Comparison of ENCODE assay signal across 22 mouse cellular contexts in genomic region chr6:135206909-135207308, GRCm38 (mm10). TPM values are rescaled to one million over a fixed set of nuclear protein-coding genes. Genes with fewer than 3 reads are reported as not detected.
DNase-seq lines count a peak whose midpoint lies in the region; ATAC-seq and TF ChIP-seq lines count a peak whose summit lies in the region.
"Had no signal": no experiment of that assay in that cellular context is flagged by ENCODE, and none has a peak within 500 bp of the region (broad histone marks: within the 10 kb centered on the region; RNA-seq: fewer than 3 reads in every experiment).

No protein-coding gene starts in this region.

- no peak for TF ChIP-seq CTCF in hindbrain, postnatal 0 days (IDR thresholded peaks at IDR 0.05; ENCODE audit: low read depth)

- peak; percentile 39 for ATAC-seq in frontal cortex, adult (ENCODE audit: low TSS enrichment)
- no peak for ATAC-seq in midbrain, embryonic 14.5 days (ENCODE audit: low FRiP score, low TSS enrichment)
- no peak for ATAC-seq in forebrain, embryonic 12.5 days (ENCODE audit: low FRiP score)
- ATAC-seq in hindbrain, postnatal 0 days: no peak
- ATAC-seq: liver, postnatal 0 days had no signal

- no peaks in the 10 kb centered on the region for H3K9me3 ChIP-seq in midbrain, embryonic 14.5 days (ENCODE audit: control insufficient read depth, low read length)
- no peaks in the 10 kb centered on the region for H3K9me3 ChIP-seq in midbrain, embryonic 10.5 days (replicated peaks)
- H3K9me3 ChIP-seq in forebrain, embryonic 12.5 days: no peaks in the 10 kb centered on the region
- H3K9me3 ChIP-seq in hindbrain, postnatal 0 days (ENCODE audit: low read length): no peaks in the 10 kb centered on the region
- no peaks in the 10 kb centered on the region for H3K9me3 ChIP-seq in embryonic facial prominence, embryonic 10.5 days
- H3K9me3 ChIP-seq: heart, embryonic 13.5 days; limb, embryonic 15.5 days; neural tube, embryonic 12.5 days; stomach, embryonic 15.5 days had no signal

- no peaks in the 10 kb centered on the region for H3K4me1 ChIP-seq in midbrain, embryonic 14.5 days (ENCODE audit: control insufficient read depth, insufficient read depth, low read length)
- H3K4me1 ChIP-seq in midbrain, embryonic 10.5 days: peaks cover 21% of the 10 kb centered on the region
- peaks cover 11% of the 10 kb centered on the region for H3K4me1 ChIP-seq in forebrain, embryonic 12.5 days
- H3K4me1 ChIP-seq in hindbrain, postnatal 0 days (ENCODE audit: insufficient read depth, low read length): no peaks in the 10 kb centered on the region
- no peaks in the 10 kb centered on the region for H3K4me1 ChIP-seq in embryonic facial prominence, embryonic 10.5 days
- H3K4me1 ChIP-seq: heart, embryonic 13.5 days; stomach, embryonic 15.5 days had no signal

- 25% methylated on average over 8 of the region's 8 CpGs for WGBS in midbrain, embryonic 14.5 days
- WGBS in midbrain, embryonic 10.5 days: 62% methylated on average over 8 of the region's 8 CpGs
- WGBS in forebrain, embryonic 12.5 days: 31% methylated on average over 8 of the region's 8 CpGs
- WGBS in hindbrain, postnatal 0 days: 34% methylated on average over 8 of the region's 8 CpGs
- WGBS in embryonic facial prominence, embryonic 10.5 days: 79% methylated on average over 8 of the region's 8 CpGs

- H3K9ac ChIP-seq in midbrain, embryonic 14.5 days (replicated peaks; ENCODE audit: low read length): no peak overlapping the region
- no peak overlapping the region for H3K9ac ChIP-seq in forebrain, embryonic 12.5 days
- no peak overlapping the region for H3K9ac ChIP-seq in hindbrain, postnatal 0 days (replicated peaks; ENCODE audit: low read length)
- H3K9ac ChIP-seq: heart, embryonic 13.5 days; limb, embryonic 15.5 days; liver, postnatal 0 days; neural tube, embryonic 12.5 days; stomach, embryonic 15.5 days had no signal

- no peak overlapping the region for H3K4me2 ChIP-seq in midbrain, embryonic 14.5 days (ENCODE audit: low read length)
- H3K4me2 ChIP-seq in forebrain, embryonic 12.5 days: no peak overlapping the region
- H3K4me2 ChIP-seq in hindbrain, postnatal 0 days (ENCODE audit: low read depth, low read length): no peak overlapping the region
- H3K4me2 ChIP-seq: heart, embryonic 13.5 days; limb, embryonic 15.5 days; neural tube, embryonic 12.5 days; stomach, embryonic 15.5 days had no signal

- peaks cover 2% of the 10 kb centered on the region; the same call in 1 of the 2 replicates for H3K36me3 ChIP-seq in midbrain, embryonic 14.5 days (ENCODE audit: control insufficient read depth, insufficient read depth, low read length)
- H3K36me3 ChIP-seq in midbrain, embryonic 10.5 days: peaks cover 7% of the 10 kb centered on the region
- H3K36me3 ChIP-seq in forebrain, embryonic 12.5 days (replicated peaks): 0 out of 2 replicates have a peak, but pooled peaks cover 6% of the 10 kb centered on the region
- 0 out of 2 replicates have a peak, but pooled peaks cover 4% of the 10 kb centered on the region for H3K36me3 ChIP-seq in hindbrain, postnatal 0 days (ENCODE audit: insufficient read depth, low read length)
- H3K36me3 ChIP-seq in embryonic facial prominence, embryonic 10.5 days (replicated peaks): no peaks in the 10 kb centered on the region
- H3K36me3 ChIP-seq: heart, embryonic 13.5 days had no signal

- no peak overlapping the region for H3K27ac ChIP-seq in midbrain, embryonic 14.5 days (replicated peaks; ENCODE audit: low read depth, low read length)
- no peak overlapping the region for H3K27ac ChIP-seq in midbrain, embryonic 10.5 days (replicated peaks)
- peak overlapping the region; percentile 44 for H3K27ac ChIP-seq in forebrain, embryonic 12.5 days
- peak overlapping the region; percentile 54; the same call in 1 of the 2 replicates for H3K27ac ChIP-seq in hindbrain, postnatal 0 days
- H3K27ac ChIP-seq in embryonic facial prominence, embryonic 10.5 days (replicated peaks): no peak overlapping the region
- H3K27ac ChIP-seq: heart, embryonic 13.5 days; kidney, postnatal 0 days; limb, embryonic 15.5 days; neural tube, embryonic 12.5 days; stomach, embryonic 15.5 days had no signal

- no peak for DNase-seq in frontal cortex, adult 2 months (ENCODE audit: extremely low spot score in 1 of 2, low spot score in 1 of 2)
- peak; percentile 27 for DNase-seq in midbrain, embryonic 14.5 days
- no peak for DNase-seq in midbrain, embryonic 10.5 days (ENCODE audit: low spot score)
- peak; percentile 45 for DNase-seq in hindbrain, postnatal 0 days (ENCODE audit: low spot score)
- DNase-seq in thymus, adult 18-20 months: no peak
- no peak for DNase-seq in embryonic facial prominence, embryonic 10.5 days (ENCODE audit: low spot score)
- DNase-seq: adrenal gland, postnatal 10 days; cerebellum, adult 18-20 months; cerebellum, postnatal 25 days; gastrocnemius, postnatal 14 days; heart, adult 18-20 months; liver, postnatal 0 days; lung, postnatal 10 days had no signal

- H3K27me3 ChIP-seq in midbrain, embryonic 14.5 days (ENCODE audit: control insufficient read depth, insufficient read depth, low read length): no peaks in the 10 kb centered on the region
- no peaks in the 10 kb centered on the region; the same call in 1 of the 2 replicates for H3K27me3 ChIP-seq in midbrain, embryonic 10.5 days (ENCODE audit: low read depth, poor library complexity, severe bottlenecking)
- H3K27me3 ChIP-seq in forebrain, embryonic 12.5 days: no peaks in the 10 kb centered on the region
- H3K27me3 ChIP-seq in hindbrain, postnatal 0 days (ENCODE audit: insufficient read depth, low read length): no peaks in the 10 kb centered on the region
- H3K27me3 ChIP-seq in embryonic facial prominence, embryonic 10.5 days (replicated peaks; ENCODE audit: low read depth, poor library complexity, severe bottlenecking): no peaks in the 10 kb centered on the region
- H3K27me3 ChIP-seq: limb, embryonic 15.5 days; neural tube, embryonic 12.5 days; stomach, embryonic 15.5 days had no signal

- no peak overlapping the region for H3K4me3 ChIP-seq in midbrain, embryonic 14.5 days (replicated peaks; ENCODE audit: low read depth, low read length)
- H3K4me3 ChIP-seq in midbrain, embryonic 10.5 days: no peak overlapping the region
- no peak overlapping the region for H3K4me3 ChIP-seq in forebrain, embryonic 12.5 days (replicated peaks)
- no peak overlapping the region for H3K4me3 ChIP-seq in hindbrain, postnatal 0 days (ENCODE audit: low read length)
- H3K4me3 ChIP-seq in embryonic facial prominence, embryonic 10.5 days: no peak overlapping the region
- H3K4me3 ChIP-seq: heart, embryonic 13.5 days; limb, embryonic 15.5 days; neural tube, embryonic 12.5 days; stomach, embryonic 15.5 days had no signal

RNA-seq across cellular contexts. Expression of gene Hebp1, which starts 9.1 kb away (rescaled TPM):
- polyA plus RNA-seq in frontal cortex, adult 2 months (2012; rRNA removed): 34.4 and 38.2 TPM in 2 replicates
- polyA plus RNA-seq in midbrain, embryonic 14.5 days (2014; fragmentation: Nextera tagmentation; extraction: Ambion mirVana): 3.5 and 8.0 TPM in 2 replicates
- 4.8 and 5.2 TPM in 2 replicates for polyA plus RNA-seq in midbrain, embryonic 10.5 days (2016; fragmentation: Nextera tagmentation; extraction: Ambion mirVana)
- 2.8 and 3.6 TPM in 2 replicates for polyA plus RNA-seq in forebrain, embryonic 12.5 days (2016; fragmentation: Nextera tagmentation; extraction: Ambion mirVana)
- total RNA-seq in hindbrain, postnatal 0 days (2014; rRNA removed): 5.7 and 8.3 TPM in 2 replicates
- polyA plus RNA-seq in hindbrain, postnatal 0 days (2015; fragmentation: Nextera tagmentation; extraction: Ambion mirVana): 10.3 and 13.2 TPM in 2 replicates
- 4.1 and 5.2 TPM in 2 replicates for polyA plus RNA-seq in embryonic facial prominence, embryonic 10.5 days (2016; fragmentation: Nextera tagmentation; extraction: Ambion mirVana)

RNA-seq across cellular contexts. Expression of gene Fam234b, which starts 9.1 kb away (rescaled TPM):
- 157 and 162 TPM in 2 replicates for polyA plus RNA-seq in frontal cortex, adult 2 months (2012; rRNA removed)
- polyA plus RNA-seq in midbrain, embryonic 14.5 days (2014; fragmentation: Nextera tagmentation; extraction: Ambion mirVana): 122 and 133 TPM in 2 replicates
- polyA plus RNA-seq in midbrain, embryonic 10.5 days (2016; fragmentation: Nextera tagmentation; extraction: Ambion mirVana): 21.7 and 29.5 TPM in 2 replicates
- 48.8 and 52.2 TPM in 2 replicates for polyA plus RNA-seq in forebrain, embryonic 12.5 days (2016; fragmentation: Nextera tagmentation; extraction: Ambion mirVana)
- 75.7 and 79.0 TPM in 2 replicates for total RNA-seq in hindbrain, postnatal 0 days (2014; rRNA removed)
- 86.6 and 92.0 TPM in 2 replicates for polyA plus RNA-seq in hindbrain, postnatal 0 days (2015; fragmentation: Nextera tagmentation; extraction: Ambion mirVana)
- 18.4 and 20.1 TPM in 2 replicates for polyA plus RNA-seq in embryonic facial prominence, embryonic 10.5 days (2016; fragmentation: Nextera tagmentation; extraction: Ambion mirVana)

RNA-seq across cellular contexts. Expression of gene Gsg1, which starts 47.2 kb away (rescaled TPM):
- polyA plus RNA-seq in frontal cortex, adult 2 months (2012; rRNA removed): 0.19 and 0.32 TPM in 2 replicates
- 0.18 and 0.22 TPM in 2 replicates for polyA plus RNA-seq in midbrain, embryonic 14.5 days (2014; fragmentation: Nextera tagmentation; extraction: Ambion mirVana)
- polyA plus RNA-seq in midbrain, embryonic 10.5 days (2016; fragmentation: Nextera tagmentation; extraction: Ambion mirVana): 0.09 and 0.47 TPM in 2 replicates
- polyA plus RNA-seq in forebrain, embryonic 12.5 days (2016; fragmentation: Nextera tagmentation; extraction: Ambion mirVana): 0.49 and 0.69 TPM in 2 replicates
- 1.1 TPM in 1 of 2 replicates, not detected in the other for total RNA-seq in hindbrain, postnatal 0 days (2014; rRNA removed)
- 0.18 and 0.31 TPM in 2 replicates for polyA plus RNA-seq in hindbrain, postnatal 0 days (2015; fragmentation: Nextera tagmentation; extraction: Ambion mirVana)
- polyA plus RNA-seq in embryonic facial prominence, embryonic 10.5 days (2016; fragmentation: Nextera tagmentation; extraction: Ambion mirVana): 0.29 and 0.55 TPM in 2 replicates
- total RNA-seq: adrenal gland, postnatal 10 days; left cerebral cortex, postnatal 25 days; megakaryocyte progenitor cell, adult 5-6 weeks had no signal

Comparison
In these comparisons a context has a peak if more than half of its experiments do, and no peak if none do; other contexts are left out.
1. DNase-seq: peak in midbrain, embryonic 14.5 days (single experiment) and hindbrain, postnatal 0 days (single experiment); none in frontal cortex, adult 2 months (0 of 2), midbrain, embryonic 10.5 days (single experiment), thymus, adult 18-20 months (0 of 2) and embryonic facial prominence, embryonic 10.5 days (single experiment).
2. H3K27ac ChIP-seq: peak in forebrain, embryonic 12.5 days (single experiment) and hindbrain, postnatal 0 days (single experiment); none in midbrain, embryonic 14.5 days (single experiment), midbrain, embryonic 10.5 days (single experiment) and embryonic facial prominence, embryonic 10.5 days (single experiment).